Mouse (Mus musculus): ENCODE measurements at regions not wholly inside any gene's neighbourhood (a gene's known extent, or its start where the extent isn't known, plus 50 kb on each side); places are given as distances from the start of the nearest gene placed in this dataset.

GRCm38 (mm10) chr3:52774734-52775133, 242.3 kb downstream of the Cog6 start:
- in situ Hi-C loops (cut with MboI; ENCODE audit: unreplicated experiment in 2 of 2): no loop called here

- in situ Hi-C loops (cut with MboI; ENCODE audit: unreplicated experiment in 2 of 2): loop anchor here (5.0 to 10.0 kb wide), 2 partner anchors 75 to 208 kb away; no protein-coding TSS in a partner anchor
These were observed 249.8 kb downstream of the Cog6 start for GRCm38 (mm10) chr3:52767276-52767675.

- in situ Hi-C loops (cut with MboI; ENCODE audit: unreplicated experiment in 2 of 2): loop anchor here (5.0 to 10.0 kb wide), 2 partner anchors 75 to 208 kb away; no protein-coding TSS in a partner anchor
These were observed 250.2 kb downstream of the Cog6 start for GRCm38 (mm10) chr3:52766841-52767240.

GRCm38 (mm10) chr3:52764166-52764565, 252.9 kb downstream of the Cog6 start:
- in situ Hi-C loops (cut with MboI; ENCODE audit: unreplicated experiment in 2 of 2): loop anchor here (5.0 to 10.0 kb wide), 2 partner anchors 211 to 213 kb away; no protein-coding TSS in a partner anchor

- in situ Hi-C loops (cut with MboI; ENCODE audit: unreplicated experiment in 2 of 2): loop anchor here (5.0 to 10.0 kb wide), 2 partner anchors 211 to 214 kb away; no protein-coding TSS in a partner anchor
These were observed 253.4 kb downstream of the Cog6 start for GRCm38 (mm10) chr3:52763660-52764059.

- in situ Hi-C loops (cut with MboI; ENCODE audit: unreplicated experiment in 2 of 2): loop anchor here (5.0 to 10.0 kb wide), 2 partner anchors 212 to 215 kb away; no protein-coding TSS in a partner anchor
These were observed 254.5 kb downstream of the Cog6 start for GRCm38 (mm10) chr3:52762549-52762948.

GRCm38 (mm10) chr3:52759846-52760245, 257.2 kb downstream of the Cog6 start:
- in situ Hi-C loops (cut with MboI; ENCODE audit: unreplicated experiment in 2 of 2): loop anchor here (5.0 to 10.0 kb wide), 7 partner anchors 123 to 498 kb away; no protein-coding TSS in a partner anchor

- in situ Hi-C loops (cut with MboI; ENCODE audit: unreplicated experiment in 2 of 2): loop anchor here (5.0 kb wide), 5 partner anchors 121 to 496 kb away; no protein-coding TSS in a partner anchor
These were observed 258.5 kb downstream of the Cog6 start for GRCm38 (mm10) chr3:52758561-52758960.

GRCm38 (mm10) chr3:52756816-52757215, 260.2 kb downstream of the Cog6 start:
- in situ Hi-C loops (cut with MboI; ENCODE audit: unreplicated experiment in 2 of 2): loop anchor here (5.0 kb wide), 5 partner anchors 120 to 495 kb away; no protein-coding TSS in a partner anchor

- in situ Hi-C loops (cut with MboI; ENCODE audit: unreplicated experiment in 2 of 2): loop anchor here (5.0 kb wide), 5 partner anchors 119 to 494 kb away; no protein-coding TSS in a partner anchor
These were observed 261.0 kb downstream of the Cog6 start for GRCm38 (mm10) chr3:52756006-52756405.

- in situ Hi-C loops (cut with MboI; ENCODE audit: unreplicated experiment in 2 of 2): loop anchor here (5.0 kb wide), 5 partner anchors 118 to 493 kb away; no protein-coding TSS in a partner anchor
These were observed 262.1 kb downstream of the Cog6 start for GRCm38 (mm10) chr3:52754978-52755377.

- in situ Hi-C loops (cut with MboI; ENCODE audit: unreplicated experiment in 2 of 2): no loop called here
These were observed 262.6 kb downstream of the Cog6 start for GRCm38 (mm10) chr3:52754401-52754800.

GRCm38 (mm10) chr3:52746917-52747316, 270.1 kb downstream of the Cog6 start:
- in situ Hi-C loops (cut with MboI; ENCODE audit: unreplicated experiment in 2 of 2): no loop called here

- in situ Hi-C loops (cut with MboI; ENCODE audit: unreplicated experiment in 2 of 2): no loop called here
These were observed 272.7 kb downstream of the Cog6 start for GRCm38 (mm10) chr3:52744334-52744733.

- in situ Hi-C loops (cut with MboI; ENCODE audit: unreplicated experiment in 2 of 2): no loop called here
These were observed 276.5 kb downstream of the Cog6 start for GRCm38 (mm10) chr3:52740466-52741026.

GRCm38 (mm10) chr3:52739526-52739925, 277.5 kb downstream of the Cog6 start:
- in situ Hi-C loops (cut with MboI; ENCODE audit: unreplicated experiment in 2 of 2): loop anchor here in 1 of 2 experiments (5.0 kb wide), 1 partner anchor 42 kb away; no protein-coding TSS in a partner anchor

- in situ Hi-C loops (cut with MboI; ENCODE audit: unreplicated experiment in 2 of 2): loop anchor here in 1 of 2 experiments (5.0 kb wide), 1 partner anchor 41 kb away; no protein-coding TSS in a partner anchor
These were observed 278.7 kb downstream of the Cog6 start for GRCm38 (mm10) chr3:52738386-52738785.

- in situ Hi-C loops (cut with MboI; ENCODE audit: unreplicated experiment in 2 of 2): loop anchor here in 1 of 2 experiments (5.0 kb wide), 1 partner anchor 39 kb away; no protein-coding TSS in a partner anchor
These were observed 281.1 kb downstream of the Cog6 start for GRCm38 (mm10) chr3:52735939-52736338.

- in situ Hi-C loops (cut with MboI; ENCODE audit: unreplicated experiment in 2 of 2): no loop called here
These were observed 285.1 kb downstream of the Cog6 start for GRCm38 (mm10) chr3:52731941-52732340.

GRCm38 (mm10) chr3:52731491-52731890, 285.5 kb downstream of the Cog6 start:
- in situ Hi-C loops (cut with MboI; ENCODE audit: unreplicated experiment in 2 of 2): no loop called here

GRCm38 (mm10) chr3:52729731-52730130, 287.3 kb downstream of the Cog6 start:
- in situ Hi-C loops (cut with MboI; ENCODE audit: unreplicated experiment in 2 of 2): no loop called here

- in situ Hi-C loops (cut with MboI; ENCODE audit: unreplicated experiment in 2 of 2): no loop called here
These were observed 288.2 kb downstream of the Cog6 start for GRCm38 (mm10) chr3:52728860-52729259.
